Mouse (Mus musculus): Measurements from ENCODE around the gene 4930503B20Rik. TPM values are rescaled to one million over a fixed set of nuclear protein-coding genes. Genes with fewer than 3 reads are reported as not detected.

The 4930503B20Rik gene
- polyA plus RNA-seq, 2 experiments: not detected

- Histone ChIP-seq H3K4me3 (ENCODE audit: insufficient read depth in 1 of 2, low read depth in 2 of 2, low read length in 2 of 2) (no peak overlapping the region), H3K9ac (replicated peaks) (no peak overlapping the region), H3K9me3 (ENCODE audit: control insufficient read depth, low read length) (no peaks in the 10 kb centered on the region), H3K36me3 (replicated peaks; ENCODE audit: control insufficient read depth, insufficient read depth, low read depth) (no peaks in the 10 kb centered on the region), H3K27me3 (ENCODE audit: control insufficient read depth, insufficient read depth, low read length) (no peaks in the 10 kb centered on the region), H3K27ac (no peak overlapping the region), H3K4me1 (replicated peaks; ENCODE audit: control insufficient read depth in 2 of 2, insufficient read depth in 2 of 2, low read length in 1 of 2) (no peaks in the 10 kb centered on the region), H3K4me2 (ENCODE audit: low read depth) (no peak overlapping the region)
- DNase-seq (ENCODE audit: low read depth in 3 of 3, low spot score in 3 of 3) (no peak), ATAC-seq (ENCODE audit: insufficient read depth) (no peak)
- TF ChIP-seq EP300 (IDR thresholded peaks at IDR 0.05; ENCODE audit: low read depth) (no peak), CTCF (IDR thresholded peaks at IDR 0.05; ENCODE audit: low read depth) (no peak)
- WGBS (ENCODE audit: insufficient replicate concordance): 64% methylated on average over 7 of the region's 7 CpGs
These were observed 10.8 kb upstream of the 4930503B20Rik start for GRCm38 (mm10) chr3:146661907-146662306.

GRCm38 (mm10) chr3:146661001-146661400 lies 9.9 kb upstream of the 4930503B20Rik start:
- ATAC-seq (ENCODE audit: insufficient read depth) (no peak), DNase-seq (ENCODE audit: low read depth in 3 of 3, low spot score in 3 of 3) (no peak)
- TF ChIP-seq CTCF (IDR thresholded peaks at IDR 0.05; ENCODE audit: low read depth) (no peak), EP300 (IDR thresholded peaks at IDR 0.05; ENCODE audit: low read depth) (no peak)
- no peak overlapping the region for H3K9ac ChIP-seq (replicated peaks)
- WGBS (ENCODE audit: insufficient replicate concordance): 64% methylated on average over 6 of the region's 6 CpGs
- no peak overlapping the region for H3K4me2 ChIP-seq (ENCODE audit: low read depth)
- no peak overlapping the region for H3K4me3 ChIP-seq (ENCODE audit: insufficient read depth in 1 of 2, low read depth in 2 of 2, low read length in 2 of 2)
- no peaks in the 10 kb centered on the region for H3K9me3 ChIP-seq (ENCODE audit: control insufficient read depth, low read length)
- peaks cover under 1 to 1% of the 10 kb centered on the region in 2 experiments for H3K4me1 ChIP-seq (replicated peaks; ENCODE audit: control insufficient read depth in 2 of 2, insufficient read depth in 2 of 2, low read length in 1 of 2)
- no peaks in the 10 kb centered on the region for H3K36me3 ChIP-seq (replicated peaks; ENCODE audit: control insufficient read depth, insufficient read depth, low read depth)
- no peak overlapping the region for H3K27ac ChIP-seq
- H3K27me3 ChIP-seq (ENCODE audit: control insufficient read depth, insufficient read depth, low read length): no peaks in the 10 kb centered on the region

- Histone ChIP-seq H3K36me3 (replicated peaks; ENCODE audit: control insufficient read depth, insufficient read depth, low read depth) (no peaks in the 10 kb centered on the region), H3K27me3 (ENCODE audit: control insufficient read depth, insufficient read depth, low read length) (no peaks in the 10 kb centered on the region), H3K4me2 (ENCODE audit: low read depth) (no peak overlapping the region), H3K9me3 (ENCODE audit: control insufficient read depth, low read length) (no peaks in the 10 kb centered on the region), H3K27ac (no peak overlapping the region), H3K9ac (replicated peaks) (no peak overlapping the region), H3K4me3 (ENCODE audit: insufficient read depth in 1 of 2, low read depth in 2 of 2, low read length in 2 of 2) (no peak overlapping the region), H3K4me1 (replicated peaks; ENCODE audit: control insufficient read depth in 2 of 2, insufficient read depth in 2 of 2, low read length in 1 of 2) (peaks cover 15 to 16% of the 10 kb centered on the region in 2 experiments)
- 78% methylated on average over 5 of the region's 5 CpGs for WGBS (ENCODE audit: insufficient replicate concordance)
- no peak for ATAC-seq (ENCODE audit: insufficient read depth)
- TF ChIP-seq CTCF (IDR thresholded peaks at IDR 0.05; ENCODE audit: low read depth): no peak
- no peak for TF ChIP-seq EP300 (IDR thresholded peaks at IDR 0.05; ENCODE audit: low read depth)
- no peak for DNase-seq (ENCODE audit: low read depth in 3 of 3, low spot score in 3 of 3)
These were observed 8.2 kb upstream of the 4930503B20Rik start for GRCm38 (mm10) chr3:146659321-146659720.

- Histone ChIP-seq H3K9me3 (ENCODE audit: control insufficient read depth, low read length) (no peaks in the 10 kb centered on the region), H3K36me3 (replicated peaks; ENCODE audit: control insufficient read depth, insufficient read depth, low read depth) (no peaks in the 10 kb centered on the region), H3K27ac (no peak overlapping the region), H3K9ac (replicated peaks) (no peak overlapping the region), H3K4me3 (ENCODE audit: insufficient read depth in 1 of 2, low read depth in 2 of 2, low read length in 2 of 2) (no peak overlapping the region), H3K27me3 (ENCODE audit: control insufficient read depth, insufficient read depth, low read length) (no peaks in the 10 kb centered on the region), H3K4me1 (replicated peaks; ENCODE audit: control insufficient read depth in 2 of 2, insufficient read depth in 2 of 2, low read length in 1 of 2) (peaks cover 26% of the 10 kb centered on the region in 2 experiments), H3K4me2 (ENCODE audit: low read depth) (no peak overlapping the region)
- ATAC-seq (ENCODE audit: insufficient read depth) (no peak), DNase-seq (ENCODE audit: low read depth in 3 of 3, low spot score in 3 of 3) (no peak)
- 91% methylated on average over 1 of the region's 1 CpGs for WGBS (ENCODE audit: insufficient replicate concordance)
- TF ChIP-seq EP300 (IDR thresholded peaks at IDR 0.05; ENCODE audit: low read depth) (no peak), CTCF (IDR thresholded peaks at IDR 0.05; ENCODE audit: low read depth) (no peak)
These were observed 7.0 kb upstream of the 4930503B20Rik start for GRCm38 (mm10) chr3:146658061-146658639.

- Histone ChIP-seq H3K36me3 (replicated peaks; ENCODE audit: control insufficient read depth, insufficient read depth, low read depth) (no peaks in the 10 kb centered on the region), H3K4me3 (ENCODE audit: insufficient read depth in 1 of 2, low read depth in 2 of 2, low read length in 2 of 2) (no peak overlapping the region), H3K4me1 (replicated peaks; ENCODE audit: control insufficient read depth in 2 of 2, insufficient read depth in 2 of 2, low read length in 1 of 2) (peaks cover 29 to 31% of the 10 kb centered on the region in 2 experiments), H3K9ac (replicated peaks) (no peak overlapping the region), H3K27me3 (ENCODE audit: control insufficient read depth, insufficient read depth, low read length) (no peaks in the 10 kb centered on the region), H3K4me2 (ENCODE audit: low read depth) (no peak overlapping the region), H3K9me3 (ENCODE audit: control insufficient read depth, low read length) (no peaks in the 10 kb centered on the region), H3K27ac (no peak overlapping the region)
- no peak for ATAC-seq (ENCODE audit: insufficient read depth)
- no peak for TF ChIP-seq CTCF (IDR thresholded peaks at IDR 0.05; ENCODE audit: low read depth)
- no peak for TF ChIP-seq EP300 (IDR thresholded peaks at IDR 0.05; ENCODE audit: low read depth)
- DNase-seq (ENCODE audit: low read depth in 3 of 3, low spot score in 3 of 3): no peak
- WGBS (ENCODE audit: insufficient replicate concordance): 65% methylated on average over 5 of the region's 5 CpGs
These were observed 6.3 kb upstream of the 4930503B20Rik start for GRCm38 (mm10) chr3:146657433-146657832.
